Comparison of ENCODE assay signal across 8 mouse cellular contexts in the genomic region with DNA sequence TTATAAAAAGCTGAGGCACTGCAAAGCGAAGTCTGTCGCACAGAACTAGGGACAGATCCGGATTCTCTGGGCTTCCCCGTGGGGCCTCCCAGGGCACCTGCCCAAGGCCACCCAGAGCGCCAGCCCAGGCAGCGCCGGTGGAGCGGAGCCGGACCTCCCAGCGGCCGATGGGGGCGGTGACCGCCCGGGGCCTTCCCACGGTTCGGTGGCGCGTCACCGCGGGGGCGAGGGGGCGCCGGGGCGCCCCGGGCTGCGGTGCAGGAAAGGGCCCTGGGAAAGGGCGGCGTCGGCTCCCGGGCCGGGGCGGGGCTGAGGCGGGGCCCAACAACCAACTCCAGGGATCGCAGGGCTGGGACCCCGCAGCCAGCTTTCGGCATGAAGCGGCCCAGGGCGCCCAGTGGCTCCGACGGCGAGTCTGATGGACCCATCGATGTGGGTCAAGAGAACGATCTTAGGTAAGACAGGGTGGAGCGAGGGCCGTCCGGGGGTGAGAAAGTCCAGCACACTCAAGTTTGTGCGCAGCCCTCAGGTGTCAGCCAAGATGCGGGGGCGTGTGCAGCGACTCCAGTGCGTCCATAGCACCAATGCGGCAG. TPM values are rescaled to one million over a fixed set of nuclear protein-coding genes. Genes with fewer than 3 reads are reported as not detected.
A peak's percentile ranks its signal among the peaks of the same experiment; 100 is the strongest.
DNase-seq lines count a peak whose midpoint lies in the region; TF ChIP-seq lines count a peak whose summit lies in the region.

A gene (plus strand): TSS at position 65 of the 593 bp plus-strand sequence.

- TF ChIP-seq POLR2A in ES-Bruce4 (IDR thresholded peaks at IDR 0.05; ENCODE audit: insufficient read depth, low read length): no peak
- peak; percentile 54; the same call in 1 of the 2 replicates for TF ChIP-seq POLR2A in lung, adult 2 months (IDR thresholded peaks at IDR 0.05; ENCODE audit: borderline replicate concordance, extremely low read depth, low read depth, low read length)

- DNase-seq in heart, adult 9 months (ENCODE audit: low spot score in 2 of 2): peak; percentile 80
- DNase-seq in kidney, adult 18-20 months: peak; percentile 62
- no peak for DNase-seq in lung, adult 2 months
- DNase-seq in ovary, postnatal 36 days (ENCODE audit: low spot score): peak; percentile 77
- no peak for DNase-seq in cerebellum, postnatal 14 days
- no peak for DNase-seq in left cerebral cortex, postnatal 14 days (ENCODE audit: low spot score in 2 of 2)

- H3K27me3 ChIP-seq in ES-Bruce4 (ENCODE audit: control insufficient read depth, insufficient read depth, low read length, poor library complexity, severe bottlenecking): no peaks in the 10 kb centered on the region

- peak within 1 kb of the TSS; percentile 48 for H3K4me3 ChIP-seq in ES-Bruce4 (ENCODE audit: low read depth, low read length)
- H3K4me3 ChIP-seq in brown adipose tissue, adult 24 weeks (ENCODE audit: insufficient read depth, low read depth, low read length): peak within 1 kb of the TSS; percentile 76
- H3K4me3 ChIP-seq in lung, adult 2 months (replicated peaks; ENCODE audit: extremely low read depth, low read depth, low read length): peak within 1 kb of the TSS; percentile 60

- no peaks in the 10 kb centered on the region for H3K4me1 ChIP-seq in ES-Bruce4 (ENCODE audit: control insufficient read depth, insufficient read depth, low read length)
- H3K4me1 ChIP-seq in brown adipose tissue, adult 24 weeks (ENCODE audit: control insufficient read depth, insufficient read depth, insufficient read length, low read length): peaks cover 22% of the 10 kb centered on the region
- H3K4me1 ChIP-seq in lung, adult 2 months (ENCODE audit: control insufficient read depth, insufficient read depth, low read length): no peaks in the 10 kb centered on the region

- intact Hi-C loops in left cerebral cortex, postnatal 14 days (cut with DNase I): no loop called here

- no peaks in the 10 kb centered on the region for H3K36me3 ChIP-seq in ES-Bruce4 (ENCODE audit: control insufficient read depth, insufficient read depth, low read length, poor library complexity, severe bottlenecking)

- 2% methylated on average over 52 of the region's 52 CpGs for WGBS in lung, adult 2 months

- TF ChIP-seq CTCF in ES-Bruce4 (IDR thresholded peaks at IDR 0.05; ENCODE audit: low read depth, low read length): no peak
- TF ChIP-seq CTCF in lung, adult 2 months (IDR thresholded peaks at IDR 0.05; ENCODE audit: insufficient read depth, low read length): no peak

- no peak for TF ChIP-seq EP300 in ES-Bruce4 (IDR thresholded peaks at IDR 0.05; ENCODE audit: insufficient read depth, low read depth, low read length)

- H3K9me3 ChIP-seq in ES-Bruce4 (replicated peaks; ENCODE audit: control insufficient read depth, insufficient read depth, low read length, poor library complexity, severe bottlenecking): no peaks in the 10 kb centered on the region

- H3K9ac ChIP-seq in ES-Bruce4 (ENCODE audit: low read depth, poor library complexity, severe bottlenecking): peak within 1 kb of the TSS; percentile 31; the same call in 1 of the 2 replicates

- H3K27ac ChIP-seq in ES-Bruce4 (ENCODE audit: insufficient read depth, low read length): no peak within 1 kb of the TSS
- H3K27ac ChIP-seq in brown adipose tissue, adult 24 weeks (replicated peaks; ENCODE audit: low read depth, low read length): peak within 1 kb of the TSS; percentile 66

RNA-seq across cellular contexts. Expression of the gene that starts here (rescaled TPM):
- polyA plus RNA-seq in ES-Bruce4 (2011; ENCODE audit: insufficient read depth, insufficient read length, low read depth, missing spikeins): not detected in 2 replicates
- polyA plus RNA-seq in brown adipose tissue, adult 24 weeks (2012; ENCODE audit: insufficient read depth, insufficient read length, missing spikeins): 8.3 and 8.9 TPM in 2 replicates
- polyA plus RNA-seq in lung, adult 2 months (2012; rRNA removed): 17.9 and 18.0 TPM in 2 replicates
- total RNA-seq in left cerebral cortex, postnatal 14 days (2021): 1 to 10 TPM; 6.4 to 7.1 TPM

Comparison
In these comparisons a context has a peak if more than half of its experiments do, and no peak if none do; other contexts are left out.
1. DNase-seq: peak in heart, adult 9 months (2 of 2), kidney, adult 18-20 months (single experiment) and ovary, postnatal 36 days (single experiment); none in lung, adult 2 months (single experiment), cerebellum, postnatal 14 days (0 of 2) and left cerebral cortex, postnatal 14 days (0 of 2).
2. Peak in every context shown above with its lines, with median percentiles within 50 percentile points of each other: H3K4me3 ChIP-seq.